Mouse (Mus musculus) MEL (cell line): ENCODE data around the gene Hs1bp3. TPM values are rescaled to one million over a fixed set of nuclear protein-coding genes. Genes with fewer than 3 reads are reported as not detected.

Experiments
- DNase-seq: peaks from one replicate; pipeline ENCODE4 v3.0.0; 2011; ENCODE audit warnings: low read depth, low spot score
- H3K27ac ChIP-seq: 2 replicates; pipeline ENCODE4 v1.5.1; 2012; ENCODE audit warnings: low read depth, mild to moderate bottlenecking, control low read depth, low read length, moderate library complexity; ENCODE audit not compliant: control insufficient read depth
- H3K27me3 ChIP-seq, 2 experiments: fragments of 150-350 bp in 1 of 2; sonication (generic) in 1 of 2; 2 replicates each; pipeline ENCODE4 v1.6.1; 2012; ENCODE audit warnings: low read length in 2 of 2, mild to moderate bottlenecking in 2 of 2, improper control_type of control experiment in 1 of 2, moderate library complexity in 1 of 2; ENCODE audit not compliant: insufficient read depth in 2 of 2, control insufficient read depth in 1 of 2
- H3K36me3 ChIP-seq, 2 experiments: 2 replicates each; pipeline ENCODE4 v1.6.1; 2012 to 2014; ENCODE audit warnings: low read length in 2 of 2, improper control_type of control experiment in 1 of 2, inconsistent platforms in 1 of 2, mild to moderate bottlenecking in 1 of 2; ENCODE audit not compliant: insufficient read depth in 2 of 2, control insufficient read depth in 1 of 2
- H3K4me1 ChIP-seq, 2 experiments: fragments of 150-350 bp in 1 of 2; sonication (generic) in 1 of 2; 2 replicates each; pipeline ENCODE4 v1.6.1; 2012; ENCODE audit warnings: low read length in 2 of 2, improper control_type of control experiment in 1 of 2, mild to moderate bottlenecking in 1 of 2; ENCODE audit not compliant: insufficient read depth in 2 of 2, control insufficient read depth in 1 of 2
- H3K4me3 ChIP-seq, 2 experiments: fragments of 150-350 bp in 1 of 2; sonication (generic) in 1 of 2; 2 replicates each; pipeline ENCODE4 v1.5.1; 2012; ENCODE audit warnings: low read depth in 2 of 2, low read length in 2 of 2, mild to moderate bottlenecking in 2 of 2, moderate library complexity in 2 of 2, control low read depth in 1 of 2, improper control_type of control experiment in 1 of 2; ENCODE audit not compliant: control insufficient read depth in 1 of 2, insufficient read depth in 1 of 2
- H3K79me2 ChIP-seq: 2 replicates; pipeline ENCODE4 v1.6.1; 2012; ENCODE audit warnings: mild to moderate bottlenecking, low read length, moderate library complexity; ENCODE audit not compliant: control insufficient read depth, poor library complexity, insufficient read depth
- H3K9ac ChIP-seq: 2 replicates; pipeline ENCODE4 v1.6.1; 2012; ENCODE audit warnings: low read depth, mild to moderate bottlenecking, control low read depth, low read length, moderate library complexity; ENCODE audit not compliant: control insufficient read depth, poor library complexity, severe bottlenecking
- H3K9me3 ChIP-seq: fragments of 150-350 bp; sonication (generic); replicated peaks from 2 replicates; pipeline ENCODE4 v1.6.1; 2012; ENCODE audit warnings: mild to moderate bottlenecking, low read length, improper control_type of control experiment, moderate library complexity; ENCODE audit not compliant: insufficient read depth
- CHD1 ChIP-seq: IDR thresholded peaks from 2 replicates; pipeline ENCODE4 v1.6.1; 2012; ENCODE audit warnings: low read depth, mild to moderate bottlenecking, inconsistent platforms, low read length, improper control_type of control experiment
- EP300 ChIP-seq, 2 experiments: IDR thresholded peaks; 2 replicates each; pipeline ENCODE4 v1.6.1; 2011; ENCODE audit warnings: improper control_type of control experiment in 2 of 2, low read length in 2 of 2, low read depth in 1 of 2, mild to moderate bottlenecking in 1 of 2
- ETS1 ChIP-seq: IDR thresholded peaks from 2 replicates; pipeline ENCODE4 v1.6.1; 2012; ENCODE audit warnings: low read depth, mild to moderate bottlenecking, inconsistent platforms, low read length, improper control_type of control experiment, moderate library complexity
- GABPA ChIP-seq: IDR thresholded peaks from 2 replicates; pipeline ENCODE4 v1.6.1; 2012; ENCODE audit warnings: low read depth, mild to moderate bottlenecking, inconsistent platforms, low read length, improper control_type of control experiment, moderate library complexity
- GATA1 ChIP-seq: IDR thresholded peaks from 2 replicates; pipeline ENCODE4 v1.6.1; 2011; ENCODE audit warnings: low read depth, low read length, improper control_type of control experiment
- HCFC1 ChIP-seq: IDR thresholded peaks from 2 replicates; pipeline ENCODE4 v1.6.1; 2012; ENCODE audit warnings: low read depth, mild to moderate bottlenecking, inconsistent platforms, low read length, improper control_type of control experiment, moderate library complexity
- KAT2A ChIP-seq: conservative IDR thresholded peaks from 2 replicates; pipeline ENCODE4 v1.6.1; 2012; ENCODE audit warnings: low read depth, low read length, improper control_type of control experiment, inconsistent platforms
- MAFK ChIP-seq: IDR thresholded peaks from 2 replicates; pipeline ENCODE4 v1.6.1; 2011; ENCODE audit warnings: low read depth, mild to moderate bottlenecking, low read length, improper control_type of control experiment, borderline replicate concordance
- MAX ChIP-seq: IDR thresholded peaks from 2 replicates; pipeline ENCODE4 v1.6.1; 2011; ENCODE audit warnings: low read length, improper control_type of control experiment
- MYB ChIP-seq: IDR thresholded peaks from 2 replicates; pipeline ENCODE4 v1.6.1; 2011; ENCODE audit warnings: mild to moderate bottlenecking, low read depth, low read length, improper control_type of control experiment
- NRF1 ChIP-seq: IDR thresholded peaks from 2 replicates; pipeline ENCODE4 v1.6.1; 2014; ENCODE audit warnings: low read depth, mild to moderate bottlenecking, inconsistent platforms, low read length, improper control_type of control experiment, moderate library complexity; ENCODE audit not compliant: poor library complexity, insufficient read depth, severe bottlenecking
- POLR2A ChIP-seq, 2 experiments: IDR thresholded peaks; 2 replicates each; pipeline ENCODE4 v1.6.1; 2011 to 2012; ENCODE audit warnings: low read length in 2 of 2, mild to moderate bottlenecking in 2 of 2, control low read depth in 1 of 2, improper control_type of control experiment in 1 of 2, low read depth in 1 of 2, moderate library complexity in 1 of 2; ENCODE audit not compliant: control insufficient read depth in 1 of 2, insufficient read depth in 1 of 2, poor library complexity in 1 of 2
- POLR2AphosphoS5 ChIP-seq: IDR thresholded peaks from 2 replicates; pipeline ENCODE4 v1.6.1; 2012; ENCODE audit warnings: low read depth, borderline replicate concordance, mild to moderate bottlenecking, inconsistent platforms, low read length, moderate library complexity, mixed read lengths
- SMC3 ChIP-seq: IDR thresholded peaks from 2 replicates; pipeline ENCODE4 v1.6.1; 2011; ENCODE audit warnings: low read depth, low read length, improper control_type of control experiment
- TAL1 ChIP-seq: IDR thresholded peaks from 2 replicates; pipeline ENCODE4 v1.6.1; 2012; ENCODE audit warnings: mild to moderate bottlenecking, inconsistent platforms, low read length, moderate library complexity, mixed read lengths
- TBP ChIP-seq: IDR thresholded peaks from 2 replicates; pipeline ENCODE4 v1.8.0; 2011; ENCODE audit warnings: low read depth, low read length, improper control_type of control experiment
- TCF12 ChIP-seq: IDR thresholded peaks from 2 replicates; pipeline ENCODE4 v1.6.1; 2014; ENCODE audit warnings: low read depth, mild to moderate bottlenecking, inconsistent platforms, low read length, improper control_type of control experiment, moderate library complexity
- UBTF ChIP-seq: IDR thresholded peaks from 2 replicates; pipeline ENCODE4 v1.6.1; 2012; ENCODE audit warnings: low read depth, mild to moderate bottlenecking, inconsistent platforms, low read length, improper control_type of control experiment, moderate library complexity, borderline replicate concordance; ENCODE audit not compliant: insufficient read depth
- polyA plus RNA-seq, 2 experiments: library from polyadenylated mRNA; stranded (reverse) in 1 of 2; unstranded in 1 of 2; fragments of >175 nt in 1 of 2; fragments of >200 nt in 1 of 2; gene quantifications; 2 replicates each; pipeline versions ENCODE4 v1.2.1 to v1.2.4; 2012; ENCODE audit warnings: low replicate concordance in 2 of 2, low read depth in 1 of 2; ENCODE audit not compliant: insufficient read length in 2 of 2, insufficient read depth in 1 of 2, missing spikeins in 1 of 2
- total RNA-seq: library from RNA; depleted of rRNA; stranded (reverse); fragments of 300-350 nt; gene quantifications from 2 replicates; pipeline ENCODE4 v1.2.3, GENCODE M21; 2012

Gene Hs1bp3
- total and polyA plus RNA-seq, 3 experiments: 4.7 to 17.4 TPM; not detected in 1

GRCm38 (mm10) chr12:8348733-8349513, 35.7 kb downstream of the Hs1bp3 start:
- Histone ChIP-seq H3K36me3 (no peaks in the 10 kb centered on the region), H3K27ac (no peak overlapping the region), H3K9ac (no peak overlapping the region), H3K27me3 (peaks cover 0 to 2% of the 10 kb centered on the region in 2 experiments; a peak in 2 of 4 replicates), H3K9me3 (no peaks in the 10 kb centered on the region), H3K4me3 (no peak overlapping the region), H3K79me2 (no peaks in the 10 kb centered on the region), H3K4me1 (no peaks in the 10 kb centered on the region)
- TF ChIP-seq ETS1: no peak
- no peak for TF ChIP-seq TAL1
- no peak for TF ChIP-seq GABPA
- TF ChIP-seq GATA1: no peak
- no peak for TF ChIP-seq NRF1
- TF ChIP-seq KAT2A: no peak
- no peak for DNase-seq

- H3K4me1 ChIP-seq: no peaks in the 10 kb centered on the region
- H3K4me3 ChIP-seq: no peak overlapping the region
- TF ChIP-seq UBTF (no peak), MYB (no peak), SMC3 (no peak), EP300 (IDR thresholded peaks at IDR 0.05; ENCODE audit: low read depth in 1 of 2, low read length in 2 of 2) (no peak), ETS1 (no peak), TCF12 (no peak), MAFK (no peak), TAL1 (no peak), POLR2AphosphoS5 (no peak), HCFC1 (no peak), TBP (no peak), POLR2A (IDR thresholded peaks at IDR 0.05; ENCODE audit: control insufficient read depth in 1 of 2, insufficient read depth in 1 of 2, low read depth in 1 of 2, low read length in 2 of 2, poor library complexity in 1 of 2) (no peak), MAX (no peak), CHD1 (no peak)
- no peak for DNase-seq
- peaks cover 0 to 2% of the 10 kb centered on the region in 2 experiments; a peak in 2 of 4 replicates for H3K27me3 ChIP-seq
- no peaks in the 10 kb centered on the region for H3K79me2 ChIP-seq
- no peaks in the 10 kb centered on the region for H3K9me3 ChIP-seq
- H3K27ac ChIP-seq: no peak overlapping the region
- H3K9ac ChIP-seq: no peak overlapping the region
- H3K36me3 ChIP-seq: no peaks in the 10 kb centered on the region
Measured at GRCm38 (mm10) chr12:8351025-8351903, 38.0 kb downstream of the Hs1bp3 start.
